Comparison of ENCODE assay signal across 8 mouse cellular contexts in genomic region chr7:27446521-27447418, GRCm38 (mm10). TPM values are rescaled to one million over a fixed set of nuclear protein-coding genes. Genes with fewer than 3 reads are reported as not detected.
DNase-seq lines count a peak whose midpoint lies in the region; ATAC-seq lines count a peak whose summit lies in the region.

No protein-coding gene starts in this region.

- H3K27ac ChIP-seq in kidney, embryonic 15.5 days = no peak overlapping the region
- no peak overlapping the region for H3K27ac ChIP-seq in limb, embryonic 15.5 days
- H3K27ac ChIP-seq in neural tube, embryonic 13.5 days (replicated peaks) = peak overlapping the region; percentile 81

- peak; percentile 29 for DNase-seq in urinary bladder, adult 2 months (ENCODE audit: low spot score)
- DNase-seq in urinary bladder, postnatal 36 days (ENCODE audit: low spot score in 2 of 2) = no peak
- peak; percentile 83 for DNase-seq in cerebellum, adult 9-11 months
- DNase-seq in frontal cortex, postnatal 25 days (ENCODE audit: low spot score in 2 of 2) = peak; percentile 38 to 62
- no peak for DNase-seq in urinary bladder, adult 18-20 months (ENCODE audit: low spot score in 2 of 2)

- H3K4me2 ChIP-seq in kidney, embryonic 15.5 days = peak overlapping the region; percentile 100
- peak overlapping the region; percentile 98 for H3K4me2 ChIP-seq in limb, embryonic 15.5 days
- H3K4me2 ChIP-seq in neural tube, embryonic 13.5 days = peak overlapping the region; percentile 87

- H3K27me3 ChIP-seq in kidney, embryonic 15.5 days = peaks cover 31% of the 10 kb centered on the region
- H3K27me3 ChIP-seq in limb, embryonic 15.5 days = peaks cover 30% of the 10 kb centered on the region
- H3K27me3 ChIP-seq in neural tube, embryonic 13.5 days = peaks cover 25% of the 10 kb centered on the region

- 7% methylated on average over 53 of the region's 53 CpGs for WGBS in kidney, embryonic 15.5 days
- WGBS in limb, embryonic 15.5 days = 12% methylated on average over 34 of the region's 53 CpGs
- WGBS in neural tube, embryonic 13.5 days = 14% methylated on average over 26 of the region's 53 CpGs

- peak overlapping the region; percentile 59 for H3K4me3 ChIP-seq in kidney, embryonic 15.5 days (replicated peaks)
- H3K4me3 ChIP-seq in limb, embryonic 15.5 days = peak overlapping the region; percentile 64
- peak overlapping the region; percentile 60 for H3K4me3 ChIP-seq in neural tube, embryonic 13.5 days

- H3K9ac ChIP-seq in kidney, embryonic 15.5 days = peak overlapping the region; percentile 56
- H3K9ac ChIP-seq in limb, embryonic 15.5 days = peak overlapping the region; percentile 56
- peak overlapping the region; percentile 86 for H3K9ac ChIP-seq in neural tube, embryonic 13.5 days

- ATAC-seq in kidney, embryonic 15.5 days (replicated peaks; ENCODE audit: low FRiP score) = peak; percentile 34
- ATAC-seq in limb, embryonic 15.5 days (ENCODE audit: insufficient number of reproducible peaks, low FRiP score, low TSS enrichment, low read depth) = peak; percentile 8; the same call in 1 of the 2 replicates
- ATAC-seq in neural tube, embryonic 13.5 days (ENCODE audit: low read depth) = peak; percentile 57

- H3K4me1 ChIP-seq in kidney, embryonic 15.5 days = peaks cover 21% of the 10 kb centered on the region
- H3K4me1 ChIP-seq in limb, embryonic 15.5 days = peaks cover 26% of the 10 kb centered on the region
- H3K4me1 ChIP-seq in neural tube, embryonic 13.5 days (replicated peaks) = peaks cover 28% of the 10 kb centered on the region

- H3K9me3 ChIP-seq in kidney, embryonic 15.5 days (replicated peaks) = no peaks in the 10 kb centered on the region
- no peaks in the 10 kb centered on the region for H3K9me3 ChIP-seq in limb, embryonic 15.5 days
- no peaks in the 10 kb centered on the region for H3K9me3 ChIP-seq in neural tube, embryonic 13.5 days

- no peaks in the 10 kb centered on the region for H3K36me3 ChIP-seq in kidney, embryonic 15.5 days
- no peaks in the 10 kb centered on the region for H3K36me3 ChIP-seq in limb, embryonic 15.5 days
- no peaks in the 10 kb centered on the region for H3K36me3 ChIP-seq in neural tube, embryonic 13.5 days

RNA-seq across cellular contexts. Expression of gene Sptbn4, which starts 0.7 kb away (rescaled TPM):
- 0.53 and 0.74 TPM in 2 replicates for polyA plus RNA-seq in urinary bladder, adult 2 months (2012; rRNA removed)
- polyA plus RNA-seq in kidney, embryonic 15.5 days (2015; fragmentation: Nextera tagmentation; extraction: Ambion mirVana) = 0.27 and 0.39 TPM in 2 replicates
- 0.14 and 0.23 TPM in 2 replicates for polyA plus RNA-seq in limb, embryonic 15.5 days (2015; fragmentation: Nextera tagmentation; extraction: Ambion mirVana)
- polyA plus RNA-seq in neural tube, embryonic 13.5 days (2015; fragmentation: Nextera tagmentation; extraction: Ambion mirVana) = 1.7 and 2.8 TPM in 2 replicates

RNA-seq across cellular contexts. Expression of gene Blvrb, which starts 1.0 kb away (rescaled TPM):
- 46.5 and 51.3 TPM in 2 replicates for polyA plus RNA-seq in urinary bladder, adult 2 months (2012; rRNA removed)
- 44.5 and 57.4 TPM in 2 replicates for polyA plus RNA-seq in kidney, embryonic 15.5 days (2015; fragmentation: Nextera tagmentation; extraction: Ambion mirVana)
- 57.5 and 59.8 TPM in 2 replicates for polyA plus RNA-seq in limb, embryonic 15.5 days (2015; fragmentation: Nextera tagmentation; extraction: Ambion mirVana)
- polyA plus RNA-seq in neural tube, embryonic 13.5 days (2015; fragmentation: Nextera tagmentation; extraction: Ambion mirVana) = 21.3 and 23.3 TPM in 2 replicates

RNA-seq across cellular contexts. Expression of gene Sertad3, which starts 26.8 kb away (rescaled TPM):
- 22.0 and 29.1 TPM in 2 replicates for polyA plus RNA-seq in urinary bladder, adult 2 months (2012; rRNA removed)
- 30.3 and 32.0 TPM in 2 replicates for polyA plus RNA-seq in kidney, embryonic 15.5 days (2015; fragmentation: Nextera tagmentation; extraction: Ambion mirVana)
- 38.2 and 38.3 TPM in 2 replicates for polyA plus RNA-seq in limb, embryonic 15.5 days (2015; fragmentation: Nextera tagmentation; extraction: Ambion mirVana)
- 16.7 and 16.8 TPM in 2 replicates for polyA plus RNA-seq in neural tube, embryonic 13.5 days (2015; fragmentation: Nextera tagmentation; extraction: Ambion mirVana)

RNA-seq across cellular contexts. Expression of gene Sertad1, which starts 39.9 kb away (rescaled TPM):
- 36.2 and 37.2 TPM in 2 replicates for polyA plus RNA-seq in urinary bladder, adult 2 months (2012; rRNA removed)
- polyA plus RNA-seq in kidney, embryonic 15.5 days (2015; fragmentation: Nextera tagmentation; extraction: Ambion mirVana) = 40.5 and 41.0 TPM in 2 replicates
- 44.6 and 47.0 TPM in 2 replicates for polyA plus RNA-seq in limb, embryonic 15.5 days (2015; fragmentation: Nextera tagmentation; extraction: Ambion mirVana)
- 12.3 and 14.1 TPM in 2 replicates for polyA plus RNA-seq in neural tube, embryonic 13.5 days (2015; fragmentation: Nextera tagmentation; extraction: Ambion mirVana)

RNA-seq across cellular contexts. Expression of gene Prx, which starts 52.4 kb away (rescaled TPM):
- 4.6 and 4.9 TPM in 2 replicates for polyA plus RNA-seq in urinary bladder, adult 2 months (2012; rRNA removed)
- polyA plus RNA-seq in kidney, embryonic 15.5 days (2015; fragmentation: Nextera tagmentation; extraction: Ambion mirVana) = 4.0 and 4.8 TPM in 2 replicates
- 5.2 and 6.5 TPM in 2 replicates for polyA plus RNA-seq in limb, embryonic 15.5 days (2015; fragmentation: Nextera tagmentation; extraction: Ambion mirVana)
- polyA plus RNA-seq in neural tube, embryonic 13.5 days (2015; fragmentation: Nextera tagmentation; extraction: Ambion mirVana) = 1.9 TPM in 2 replicates

Comparison
In these comparisons a context has a peak if more than half of its experiments do, and no peak if none do; other contexts are left out.
1. DNase-seq: peak in urinary bladder, adult 2 months (single experiment), cerebellum, adult 9-11 months (single experiment) and frontal cortex, postnatal 25 days (2 of 2); none in urinary bladder, postnatal 36 days (0 of 2) and urinary bladder, adult 18-20 months (0 of 2).
2. Peak in every context shown above with its lines, with median percentiles within 50 percentile points of each other: ATAC-seq, H3K4me2 ChIP-seq, H3K4me3 ChIP-seq and H3K9ac ChIP-seq.